Mouse (Mus musculus) limb, embryonic 11.5 days (tissue): Measurements from ENCODE around the gene Asl. TPM values are rescaled to one million over a fixed set of nuclear protein-coding genes. Genes with fewer than 3 reads are reported as not detected.

Source experiments
- ATAC-seq: fragments of 200-750 bp; cut with Nextera tagmentation; 2 replicates; pipeline ENCODE4 v1.8.0; 2017; ENCODE audit warnings: low read depth; ENCODE audit not compliant: insufficient number of reproducible peaks, low FRiP score, low TSS enrichment
- DNase-seq: peaks from one replicate; pipeline ENCODE4 v3.0.0-alpha.2; 2015; ENCODE audit warnings: low spot score
- H3K27ac ChIP-seq: fragments of 300-500 bp; sonication (generic); replicated peaks from 2 replicates; pipeline ENCODE4 v1.5.1; 2014; ENCODE audit warnings: low read depth, mild to moderate bottlenecking, low read length
- H3K27me3 ChIP-seq: fragments of 300-500 bp; sonication (generic); 2 replicates; pipeline ENCODE4 v1.6.1; 2014; ENCODE audit warnings: mild to moderate bottlenecking, low read length, mixed read lengths; ENCODE audit not compliant: control insufficient read depth, insufficient read depth
- H3K36me3 ChIP-seq: fragments of 300-500 bp; sonication (generic); 2 replicates; pipeline ENCODE4 v1.6.1; 2014; ENCODE audit warnings: mild to moderate bottlenecking, low read length, moderate library complexity, mixed read lengths; ENCODE audit not compliant: control insufficient read depth, insufficient read depth
- H3K4me1 ChIP-seq: fragments of 300-500 bp; sonication (generic); 2 replicates; pipeline ENCODE4 v1.6.1; 2014; ENCODE audit warnings: low read length, mixed read lengths; ENCODE audit not compliant: control insufficient read depth, insufficient read depth
- H3K4me2 ChIP-seq: fragments of 300-500 bp; sonication (generic); 2 replicates; pipeline ENCODE4 v1.6.1; 2014; ENCODE audit warnings: low read depth, mild to moderate bottlenecking, moderate library complexity; ENCODE audit not compliant: severe bottlenecking
- H3K4me3 ChIP-seq: fragments of 300-500 bp; sonication (generic); 2 replicates; pipeline ENCODE4 v1.5.1; 2014; ENCODE audit warnings: low read depth, low read length
- H3K9ac ChIP-seq: fragments of 300-500 bp; sonication (generic); 2 replicates; pipeline ENCODE4 v1.6.1; 2014; ENCODE audit warnings: mild to moderate bottlenecking, low read length
- H3K9me3 ChIP-seq: fragments of 300-500 bp; sonication (generic); 2 replicates; pipeline ENCODE4 v1.6.1; 2016; ENCODE audit warnings: low read length; ENCODE audit not compliant: control insufficient read depth
- WGBS: fragments of 180-500 bp; shearing (Covaris S2); extraction: QIAGEN DNeasy Blood & Tissue Kit; methylation state at CpG from one replicate; pipeline ENCODE4 v1.1.7; 2014; 5-methylcytosine and 5-hydroxymethylcytosine counted together
- polyA plus RNA-seq: library from polyadenylated mRNA; unstranded; fragments of >200 nt; fragmentation: Nextera tagmentation; extraction: Ambion mirVana; gene quantifications from 2 replicates; pipeline ENCODE4 v1.2.1, GENCODE M21; 2014

Asl gene
- polyA plus RNA-seq, 1 experiment from 2014 or later = 29.0 TPM

GRCm38 (mm10) chr5:130063760-130064159, 34.7 kb upstream of the Asl start:
- 80% methylated on average over 2 of the region's 2 CpGs for WGBS
- Histone ChIP-seq H3K9me3 (no peaks in the 10 kb centered on the region), H3K4me1 (no peaks in the 10 kb centered on the region), H3K4me3 (no peak overlapping the region), H3K9ac (no peak overlapping the region), H3K36me3 (peaks cover 4% of the 10 kb centered on the region; the same call in 1 of the 2 replicates), H3K27me3 (no peaks in the 10 kb centered on the region), H3K4me2 (no peak overlapping the region), H3K27ac (no peak overlapping the region)
- no peak for ATAC-seq
- no peak for DNase-seq

- Histone ChIP-seq H3K4me2 (no peak overlapping the region), H3K4me3 (no peak overlapping the region), H3K9ac (no peak overlapping the region), H3K27me3 (no peaks in the 10 kb centered on the region), H3K27ac (no peak overlapping the region), H3K4me1 (no peaks in the 10 kb centered on the region), H3K9me3 (no peaks in the 10 kb centered on the region), H3K36me3 (peaks cover 6% of the 10 kb centered on the region; the same call in 1 of the 2 replicates)
- ATAC-seq (no peak), DNase-seq (no peak)
- 77% methylated on average over 2 of the region's 2 CpGs for WGBS
Observed at GRCm38 (mm10) chr5:130062096-130062495, 33.0 kb upstream of the Asl start.

- peaks cover 6% of the 10 kb centered on the region; the same call in 1 of the 2 replicates for H3K36me3 ChIP-seq
- WGBS = 97% methylated on average over 4 of the region's 4 CpGs
- H3K4me2 ChIP-seq = no peak overlapping the region
- DNase-seq (no peak), ATAC-seq (no peak)
- H3K9ac ChIP-seq = no peak overlapping the region
- no peaks in the 10 kb centered on the region for H3K4me1 ChIP-seq
- H3K27me3 ChIP-seq = no peaks in the 10 kb centered on the region
- H3K27ac ChIP-seq = no peak overlapping the region
- no peaks in the 10 kb centered on the region for H3K9me3 ChIP-seq
- H3K4me3 ChIP-seq = no peak overlapping the region
Observed at GRCm38 (mm10) chr5:130060329-130060665, 31.2 kb upstream of the Asl start.

- H3K4me2 ChIP-seq = no peak overlapping the region
- no peaks in the 10 kb centered on the region for H3K27me3 ChIP-seq
- ATAC-seq = no peak
- peaks cover 6% of the 10 kb centered on the region; the same call in 1 of the 2 replicates for H3K36me3 ChIP-seq
- no peaks in the 10 kb centered on the region for H3K4me1 ChIP-seq
- DNase-seq = no peak
- H3K4me3 ChIP-seq = no peak overlapping the region
- 84% methylated on average over 12 of the region's 12 CpGs for WGBS
- H3K9ac ChIP-seq = no peak overlapping the region
- H3K27ac ChIP-seq = no peak overlapping the region
- no peaks in the 10 kb centered on the region for H3K9me3 ChIP-seq
Observed at GRCm38 (mm10) chr5:130059413-130060328, 30.6 kb upstream of the Asl start.

- ATAC-seq (no peak), DNase-seq (no peak)
- H3K4me2 ChIP-seq = no peak overlapping the region
- H3K4me3 ChIP-seq = no peak overlapping the region
- H3K9ac ChIP-seq = no peak overlapping the region
- WGBS = 93% methylated on average over 2 of the region's 2 CpGs
- no peaks in the 10 kb centered on the region for H3K27me3 ChIP-seq
- no peaks in the 10 kb centered on the region for H3K4me1 ChIP-seq
- H3K27ac ChIP-seq = no peak overlapping the region
- no peaks in the 10 kb centered on the region for H3K9me3 ChIP-seq
- peaks cover 6% of the 10 kb centered on the region; the same call in 1 of the 2 replicates for H3K36me3 ChIP-seq
Observed at GRCm38 (mm10) chr5:130056303-130056702, 27.3 kb upstream of the Asl start.

GRCm38 (mm10) chr5:130055688-130056087, 26.6 kb upstream of the Asl start:
- H3K4me2 ChIP-seq = no peak overlapping the region
- no peaks in the 10 kb centered on the region for H3K9me3 ChIP-seq
- no peak for ATAC-seq
- WGBS = 90% methylated on average over 4 of the region's 4 CpGs
- no peak overlapping the region for H3K9ac ChIP-seq
- no peak overlapping the region for H3K27ac ChIP-seq
- no peaks in the 10 kb centered on the region for H3K4me1 ChIP-seq
- H3K27me3 ChIP-seq = no peaks in the 10 kb centered on the region
- no peak for DNase-seq
- H3K36me3 ChIP-seq = peaks cover 6% of the 10 kb centered on the region; the same call in 1 of the 2 replicates
- H3K4me3 ChIP-seq = no peak overlapping the region

GRCm38 (mm10) chr5:130052955-130053354, 23.9 kb upstream of the Asl start:
- no peaks in the 10 kb centered on the region for H3K27me3 ChIP-seq

GRCm38 (mm10) chr5:130052510-130052909, 23.5 kb upstream of the Asl start:
- peaks cover 4% of the 10 kb centered on the region; the same call in 1 of the 2 replicates for H3K36me3 ChIP-seq
- no peak overlapping the region for H3K4me3 ChIP-seq
- H3K27ac ChIP-seq = no peak overlapping the region
- no peaks in the 10 kb centered on the region for H3K4me1 ChIP-seq
- no peak for ATAC-seq
- WGBS = 84% methylated on average over 5 of the region's 5 CpGs
- no peak overlapping the region for H3K9ac ChIP-seq
- H3K27me3 ChIP-seq = no peaks in the 10 kb centered on the region
- H3K4me2 ChIP-seq = no peak overlapping the region
- no peaks in the 10 kb centered on the region for H3K9me3 ChIP-seq
- no peak for DNase-seq

More at GRCm38 (mm10) chr5:130052955-130053354, 23.9 kb upstream of the Asl start:
- Histone ChIP-seq H3K4me1 (no peaks in the 10 kb centered on the region), H3K9ac (no peak overlapping the region), H3K27ac (no peak overlapping the region), H3K4me2 (no peak overlapping the region), H3K9me3 (no peaks in the 10 kb centered on the region), H3K36me3 (peaks cover 6% of the 10 kb centered on the region; the same call in 1 of the 2 replicates), H3K4me3 (no peak overlapping the region)
- DNase-seq (no peak), ATAC-seq (no peak)
- 92% methylated on average over 6 of the region's 6 CpGs for WGBS
